Mouse (Mus musculus): ENCODE measurements around the gene Nemp1.

GRCm38 (mm10) chr10:127698966-127699365 lies 32.3 kb downstream of the Nemp1 start:
- no peak for TF ChIP-seq CTCF (IDR thresholded peaks at IDR 0.05; ENCODE audit: extremely low read depth, insufficient read length, insufficient replicate concordance, low read depth, low read length)
- no peak for TF ChIP-seq POLR2A (IDR thresholded peaks at IDR 0.05; ENCODE audit: low read depth, low read length)

All from small intestine, adult 2 months (tissue).